Mouse (Mus musculus) lung, adult 2 months (tissue): ENCODE data around the gene Adap1.

Experiments used
- CTCF ChIP-seq: fragments of 200-500 bp; IDR thresholded peaks from 2 replicates; pipeline ENCODE4 v1.5.1; 2011; ENCODE audit warnings: mild to moderate bottlenecking, low read length, control low read depth; ENCODE audit not compliant: insufficient read depth
- POLR2A ChIP-seq: fragments of 200-500 bp; IDR thresholded peaks from 2 replicates; pipeline ENCODE4 v1.6.1; 2011; ENCODE audit warnings: low read depth, mild to moderate bottlenecking, control low read depth, low read length, borderline replicate concordance; ENCODE audit errors: extremely low read depth

DNA sequence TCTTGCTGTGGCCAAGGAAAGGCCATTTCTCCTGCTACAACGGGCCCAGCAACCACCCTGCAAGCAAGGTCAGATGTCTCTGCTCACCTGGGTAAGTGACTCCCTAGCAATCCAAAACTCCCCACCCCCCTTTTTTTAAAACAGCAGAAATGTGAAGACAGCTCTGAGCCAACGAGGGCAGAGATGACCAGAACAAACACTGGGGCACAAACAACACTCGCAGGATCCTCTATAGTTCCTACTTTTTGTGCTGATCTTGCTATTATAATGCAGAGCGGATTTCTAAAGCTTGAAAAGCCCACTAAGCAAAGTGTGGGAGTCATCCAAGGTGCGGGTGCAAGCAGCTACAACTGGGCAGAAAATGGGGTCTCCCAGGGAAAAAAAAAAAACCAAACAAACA is 45.7 kb upstream of the Adap1 start:
- TF ChIP-seq CTCF: no peak
- TF ChIP-seq POLR2A: no peak
